Mouse (Mus musculus) brain, embryonic 14.5 days (tissue): ENCODE results near the gene Epx. TPM values are rescaled to one million over a fixed set of nuclear protein-coding genes. Genes with fewer than 3 reads are reported as not detected.
"Not testable (repeated sequence)": the region's sequence is repeated elsewhere in the genome, so short reads cannot be mapped to it uniquely, and the experiment has no call there.

Source experiments
- DNase-seq: peaks from one replicate; pipeline ENCODE4 v3.0.0-alpha.2; 2011; ENCODE audit warnings: low read depth
- CTCF ChIP-seq: fragments of 200-500 bp; IDR thresholded peaks from 2 replicates; pipeline ENCODE4 v1.5.1; 2012; ENCODE audit warnings: inconsistent platforms, mild to moderate bottlenecking, moderate library complexity, borderline replicate concordance; ENCODE audit not compliant: insufficient read depth, insufficient read length; ENCODE audit errors: extremely low read depth
- POLR2A ChIP-seq: fragments of 200-500 bp; IDR thresholded peaks from 2 replicates; pipeline ENCODE4 v1.6.1; 2012; ENCODE audit warnings: mild to moderate bottlenecking, inconsistent platforms, borderline replicate concordance; ENCODE audit not compliant: poor library complexity, insufficient read depth, insufficient read length, severe bottlenecking; ENCODE audit errors: extremely low read depth
- polyA plus RNA-seq: library from polyadenylated mRNA; depleted of rRNA; stranded (reverse); fragments of >200 nt; gene quantifications from 2 replicates; pipeline ENCODE4 v1.2.3, GENCODE M21; 2012; rRNA removed

The Epx gene
- polyA plus RNA-seq: 0.10 and 0.35 TPM in 2 replicates

DNA sequence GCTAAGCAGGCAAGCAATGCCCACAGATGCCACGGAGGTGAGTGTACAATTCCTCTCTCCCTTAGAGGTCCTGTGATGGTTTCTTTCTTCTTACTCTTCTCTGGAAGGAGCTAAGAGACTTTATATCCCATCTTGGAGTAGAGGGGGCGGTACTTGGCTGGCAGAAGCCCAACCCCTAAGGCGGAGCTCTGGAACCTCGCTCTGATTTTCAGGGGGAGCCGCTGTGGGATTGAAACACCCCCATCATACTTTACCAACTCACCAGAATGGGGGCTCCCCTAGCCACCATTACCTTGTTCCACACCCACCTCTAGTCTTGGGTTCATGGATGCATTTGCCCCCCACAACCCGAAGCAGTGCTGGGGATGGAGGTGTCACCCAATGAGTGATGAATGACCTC, at the start of gene Epx:
TSS of gene Epx (minus strand) at position 101 of the 400 bp plus-strand sequence.
- no peak for DNase-seq
- TF ChIP-seq POLR2A (no peak), CTCF (no peak)

DNA sequence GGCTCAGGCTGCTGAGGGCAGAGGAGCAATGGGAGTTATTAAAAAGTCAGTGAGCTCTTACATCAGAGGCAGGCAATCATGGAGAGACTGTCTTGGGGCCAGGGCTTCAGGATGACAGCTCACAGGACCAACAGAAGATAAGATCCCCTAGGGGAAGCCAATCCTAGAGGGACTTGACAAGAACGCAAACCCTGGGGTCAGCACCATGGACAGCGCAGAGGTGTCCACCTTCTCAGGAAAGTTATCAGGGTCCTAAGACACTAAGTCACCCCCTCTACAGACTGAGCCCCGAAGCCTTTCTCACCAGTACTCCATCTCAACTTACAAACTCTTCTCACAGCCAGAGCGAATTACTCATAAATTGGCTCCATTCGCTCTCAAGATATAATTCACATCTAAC, 45.6 kb upstream of the Epx start, which contains the start of gene Olfr464:
TSS of gene Olfr464 (minus strand) at position 2 of the 400 bp plus-strand sequence.
- TF ChIP-seq CTCF: no peak
- peak; percentile 27 for DNase-seq

- TF ChIP-seq CTCF (no peak), POLR2A (no peak)
- DNase-seq: no peak
Observed at GRCm38 (mm10) chr11:87920301-87920700, 45.0 kb upstream of the Epx start.

DNA sequence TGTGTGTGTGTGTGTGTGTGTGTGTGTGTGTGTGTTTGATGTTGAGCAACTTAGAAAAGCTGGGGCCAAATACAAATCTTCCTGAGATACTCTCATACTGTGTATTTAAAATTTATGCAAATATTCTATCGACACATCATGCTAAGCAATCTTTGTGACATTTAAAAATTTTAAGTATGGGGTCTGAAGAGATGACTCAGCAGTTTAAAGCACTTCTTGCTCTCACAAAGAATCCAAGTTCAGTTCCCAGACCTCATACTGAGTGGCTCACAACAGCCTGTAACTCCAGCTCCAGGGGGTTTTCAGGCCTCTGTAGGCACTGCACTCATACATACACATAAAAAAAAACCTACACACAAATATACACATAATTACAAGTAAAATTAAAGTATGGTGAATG, 40.7 kb upstream of the Epx start:
- TF ChIP-seq CTCF (no peak), POLR2A (no peak)
- no peak for DNase-seq

- no peak for TF ChIP-seq POLR2A
- no peak for TF ChIP-seq CTCF
- no peak for DNase-seq
Observed at GRCm38 (mm10) chr11:87904331-87904730, 29.0 kb upstream of the Epx start.

- no peak for TF ChIP-seq CTCF
- no peak for TF ChIP-seq POLR2A
- DNase-seq: no peak
Observed at GRCm38 (mm10) chr11:87897287-87897686, 22.0 kb upstream of the Epx start, which contains the start of gene Olfr463. TSS of gene Olfr463 (minus strand) at chr11:87897387.

DNA sequence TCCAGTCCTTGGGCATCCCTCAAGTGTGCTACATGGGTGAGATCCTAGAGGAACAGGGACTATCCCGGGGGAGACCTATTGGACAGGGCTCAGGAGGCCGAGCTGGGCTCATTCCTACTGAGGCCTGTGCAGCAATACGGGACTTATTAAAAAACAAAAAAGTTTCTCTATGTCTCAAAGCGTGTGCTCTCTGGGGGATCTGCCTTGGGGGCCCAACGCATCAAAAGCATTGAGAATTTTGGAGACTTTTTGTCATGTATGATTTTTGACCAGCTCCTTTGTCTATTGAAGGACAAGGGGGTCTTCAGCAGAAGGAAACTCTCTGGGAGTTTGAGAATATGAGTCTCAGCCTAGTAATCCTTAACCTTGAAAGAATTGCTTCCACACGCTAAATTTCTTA, 16.8 kb upstream of the Epx start, which contains the start of gene Olfr462:
TSS of gene Olfr462 (minus strand) at position 101 of the 400 bp plus-strand sequence.
- DNase-seq: no peak
- TF ChIP-seq POLR2A (no peak), CTCF (no peak)

GRCm38 (mm10) chr11:87884856-87885255, 9.5 kb upstream of the Epx start:
- TF ChIP-seq CTCF: no peak

DNA sequence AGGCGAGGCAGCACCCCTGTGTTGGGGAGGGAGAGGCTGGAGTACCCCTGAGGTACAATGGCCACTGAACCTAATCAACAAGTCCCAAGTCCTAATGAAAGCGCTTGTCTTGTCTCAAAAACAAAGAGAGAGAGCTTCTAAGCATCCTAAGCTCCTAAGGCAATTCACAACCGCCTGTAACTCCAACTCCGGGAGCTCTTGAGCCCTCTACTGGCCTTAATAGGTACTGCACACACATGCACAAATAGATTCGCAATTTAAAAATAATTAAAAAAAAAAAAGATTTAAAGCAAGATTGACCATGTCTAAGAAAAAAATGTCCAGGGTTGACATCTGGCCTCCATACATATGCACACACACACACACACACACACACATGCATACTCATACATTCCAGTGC, 8.2 kb upstream of the Epx start:
- TF ChIP-seq CTCF (peak; percentile 60; the same call in 1 of the 2 replicates), POLR2A (no peak)
- DNase-seq: peak; percentile 42

More at GRCm38 (mm10) chr11:87884856-87885255, 9.5 kb upstream of the Epx start:
- no peak for DNase-seq

DNA sequence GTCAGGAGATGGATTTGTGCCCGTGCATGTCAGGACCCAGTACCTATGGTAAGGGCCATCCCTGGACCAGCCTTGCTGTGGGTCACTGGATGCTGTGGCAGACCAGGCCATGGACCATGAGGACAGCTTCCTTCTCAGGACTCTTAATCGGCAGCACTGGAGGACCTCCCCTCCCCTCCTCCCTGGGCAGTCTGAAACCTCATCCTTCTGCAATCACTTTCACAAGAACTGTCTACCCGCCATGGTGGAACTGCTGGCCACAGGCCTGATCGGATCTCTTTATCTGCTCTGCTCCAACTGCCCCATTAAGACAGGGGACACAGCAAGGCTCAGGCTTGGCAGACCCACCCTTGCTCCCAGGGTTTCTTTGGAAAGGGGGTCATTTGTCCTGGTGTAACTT, 6.4 kb upstream of the Epx start:
- TF ChIP-seq POLR2A (no peak), CTCF (no peak)
- DNase-seq: no peak

GRCm38 (mm10) chr11:87879826-87880225, 4.5 kb upstream of the Epx start:
- TF ChIP-seq POLR2A (no peak), CTCF (no peak)

GRCm38 (mm10) chr11:87871766-87872165, 3.6 kb downstream of the Epx start:
- TF ChIP-seq CTCF (no peak), POLR2A (no peak)
- DNase-seq: peak; percentile 46

More at GRCm38 (mm10) chr11:87879826-87880225, 4.5 kb upstream of the Epx start:
- DNase-seq: no peak

DNA sequence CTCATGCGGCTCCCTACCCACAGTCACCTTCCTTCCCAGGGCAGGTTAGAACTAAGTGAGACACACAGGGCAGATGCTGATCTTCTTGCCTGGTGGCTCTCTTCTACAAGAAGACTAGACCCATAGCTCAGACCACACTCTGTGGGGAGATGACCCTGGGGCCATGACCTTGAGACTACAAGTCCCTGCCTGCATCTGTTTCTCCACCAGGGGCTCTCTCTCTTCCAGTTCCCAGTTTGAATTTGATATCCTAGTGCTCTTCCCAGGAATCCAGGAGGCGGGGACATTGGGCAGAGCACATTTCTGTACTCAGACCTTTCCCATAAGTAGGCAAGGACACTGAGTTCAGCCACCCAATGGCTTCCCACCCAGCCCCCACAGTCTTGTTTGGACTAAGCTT, 5.2 kb downstream of the Epx start:
- no peak for DNase-seq
- TF ChIP-seq POLR2A (no peak), CTCF (no peak)

DNA sequence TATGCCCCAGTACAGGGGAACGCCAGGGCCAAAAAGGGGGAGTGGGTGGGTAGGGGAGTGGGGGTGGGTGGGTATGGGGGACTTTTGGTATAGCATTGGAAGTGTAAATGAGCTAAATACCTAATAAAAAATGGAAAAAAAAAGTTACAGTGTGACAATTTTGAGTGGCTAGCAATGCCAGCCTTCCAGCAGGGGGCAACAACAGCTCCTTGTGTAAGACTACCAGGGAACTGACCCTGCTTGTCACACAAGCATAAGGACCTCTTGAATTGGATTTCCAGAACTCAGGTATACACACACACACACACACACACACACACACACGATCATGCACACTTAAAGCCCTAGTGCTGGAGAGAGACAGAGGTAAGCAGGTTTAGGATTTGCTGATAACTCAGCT, 8.4 kb downstream of the Epx start:
- not testable (repeated sequence) for DNase-seq
